Mouse (Mus musculus) E14TG2a.4 (cell line): ENCODE data around the gene Gnai3.

Source experiments
- H3K27me3 ChIP-seq: 2 replicates; pipeline ENCODE4 v1.6.1; 2014; ENCODE audit warnings: low read length, control low read depth; ENCODE audit not compliant: insufficient read depth
- H3K36me3 ChIP-seq: 2 replicates; pipeline ENCODE4 v1.6.1; 2014; ENCODE audit warnings: low read length, control low read depth; ENCODE audit not compliant: insufficient read depth
- H3K4me1 ChIP-seq: replicated peaks from 2 replicates; pipeline ENCODE4 v1.6.1; 2014; ENCODE audit warnings: low read depth, low read length, control low read depth
- H3K4me3 ChIP-seq: replicated peaks from 2 replicates; pipeline ENCODE4 v1.5.1; 2014; ENCODE audit warnings: mild to moderate bottlenecking, low read length
- H3K9me3 ChIP-seq: 2 replicates; pipeline ENCODE4 v1.6.1; 2014; ENCODE audit warnings: low read length, control low read depth
- CTCF ChIP-seq: conservative IDR thresholded peaks from 2 replicates; pipeline ENCODE4 v1.5.1; 2014; ENCODE audit warnings: low read length
- NANOG ChIP-seq: IDR thresholded peaks from 2 replicates; pipeline ENCODE4 v1.6.1; 2014; ENCODE audit warnings: borderline replicate concordance, low read length, mixed read lengths
- POU5F1 ChIP-seq: IDR thresholded peaks from 2 replicates; pipeline ENCODE4 v1.6.1; 2014; ENCODE audit warnings: low read length, borderline replicate concordance

Gnai3 gene

DNA sequence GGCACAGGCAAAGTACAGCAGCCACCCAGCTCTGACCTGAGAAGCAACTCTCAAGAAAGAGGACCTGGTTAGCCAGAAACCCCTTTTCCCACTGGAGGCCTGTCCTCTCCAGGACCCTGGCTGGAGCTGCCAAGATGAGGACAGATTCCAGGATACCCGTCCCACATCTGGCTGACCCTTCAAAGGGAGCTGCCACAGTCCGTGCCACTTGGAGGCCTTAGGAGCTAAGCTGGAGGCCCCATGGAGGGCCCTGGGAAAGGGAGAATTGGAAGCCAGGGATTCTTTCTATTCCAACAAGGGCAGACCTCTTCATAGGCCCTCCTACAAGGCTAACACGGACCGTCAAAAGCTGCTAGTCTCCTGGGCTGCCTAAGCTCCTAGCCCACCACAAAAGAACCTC, 64.3 kb downstream of the Gnai3 start:
- Histone ChIP-seq H3K36me3 (peaks cover 58% of the 10 kb centered on the region), H3K4me1 (peaks cover 62% of the 10 kb centered on the region), H3K9me3 (no peaks in the 10 kb centered on the region), H3K27me3 (no peaks in the 10 kb centered on the region), H3K4me3 (no peak overlapping the region)
- TF ChIP-seq NANOG (no peak), POU5F1 (no peak), CTCF (no peak)

DNA sequence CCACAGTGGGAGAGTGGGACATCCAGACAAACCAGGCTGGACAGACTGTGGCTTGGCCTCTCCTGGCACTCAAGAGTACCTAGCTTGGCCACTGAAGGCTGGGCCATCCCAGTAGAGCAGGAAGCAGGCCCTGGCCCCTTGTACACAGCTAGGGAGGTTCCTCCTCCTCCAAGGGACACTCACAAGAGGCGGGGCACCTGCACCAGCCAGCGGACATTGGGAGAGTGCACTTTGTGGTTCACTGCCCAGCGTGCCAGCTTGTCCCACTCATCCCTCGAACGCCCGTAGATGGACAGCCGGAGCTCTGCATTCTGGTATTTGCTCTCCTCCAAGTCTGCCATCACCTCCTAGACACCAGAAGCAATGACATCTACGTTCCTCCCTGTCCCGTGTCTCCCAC, 69.1 kb downstream of the Gnai3 start:
- H3K27me3 ChIP-seq, result no peaks in the 10 kb centered on the region
- peaks cover 30% of the 10 kb centered on the region for H3K4me1 ChIP-seq
- H3K36me3 ChIP-seq, result peaks cover 84% of the 10 kb centered on the region
- no peak overlapping the region for H3K4me3 ChIP-seq
- TF ChIP-seq CTCF (no peak), NANOG (no peak), POU5F1 (no peak)
- H3K9me3 ChIP-seq, result no peaks in the 10 kb centered on the region

DNA sequence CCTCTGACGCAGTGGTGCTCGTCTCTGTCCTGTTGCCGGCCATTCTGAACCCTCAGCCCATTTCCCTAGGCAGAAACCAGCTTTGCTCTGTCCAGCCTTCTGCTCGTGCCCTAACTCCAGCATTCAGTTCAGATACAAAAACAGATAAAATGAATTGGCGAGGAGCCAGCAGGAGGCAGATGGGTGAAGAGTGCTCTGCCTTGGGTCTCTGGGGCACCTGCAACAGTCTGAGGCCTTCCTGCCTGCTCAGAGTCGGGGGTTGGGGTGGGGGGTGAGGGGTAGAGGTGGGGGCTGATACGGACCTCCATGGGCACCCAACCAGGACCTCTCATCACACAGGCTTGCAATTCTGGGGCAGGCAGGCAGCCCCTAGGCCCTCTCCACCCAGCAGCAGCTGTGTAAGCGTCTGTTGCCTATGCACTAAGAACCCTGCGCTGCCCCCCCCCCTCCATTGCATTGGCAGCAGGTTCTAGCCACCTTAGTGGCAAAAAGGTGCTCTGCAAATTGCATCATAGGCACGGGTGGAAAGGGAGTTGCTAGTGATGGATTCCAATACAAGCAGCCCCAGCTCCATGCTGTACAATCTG, 72.9 kb downstream of the Gnai3 start:
- Histone ChIP-seq H3K4me3 (no peak overlapping the region), H3K4me1 (peaks cover 22% of the 10 kb centered on the region), H3K36me3 (peaks cover 55% of the 10 kb centered on the region), H3K27me3 (no peaks in the 10 kb centered on the region), H3K9me3 (no peaks in the 10 kb centered on the region)
- no peak for TF ChIP-seq CTCF
- TF ChIP-seq POU5F1, result no peak
- TF ChIP-seq NANOG, result no peak

DNA sequence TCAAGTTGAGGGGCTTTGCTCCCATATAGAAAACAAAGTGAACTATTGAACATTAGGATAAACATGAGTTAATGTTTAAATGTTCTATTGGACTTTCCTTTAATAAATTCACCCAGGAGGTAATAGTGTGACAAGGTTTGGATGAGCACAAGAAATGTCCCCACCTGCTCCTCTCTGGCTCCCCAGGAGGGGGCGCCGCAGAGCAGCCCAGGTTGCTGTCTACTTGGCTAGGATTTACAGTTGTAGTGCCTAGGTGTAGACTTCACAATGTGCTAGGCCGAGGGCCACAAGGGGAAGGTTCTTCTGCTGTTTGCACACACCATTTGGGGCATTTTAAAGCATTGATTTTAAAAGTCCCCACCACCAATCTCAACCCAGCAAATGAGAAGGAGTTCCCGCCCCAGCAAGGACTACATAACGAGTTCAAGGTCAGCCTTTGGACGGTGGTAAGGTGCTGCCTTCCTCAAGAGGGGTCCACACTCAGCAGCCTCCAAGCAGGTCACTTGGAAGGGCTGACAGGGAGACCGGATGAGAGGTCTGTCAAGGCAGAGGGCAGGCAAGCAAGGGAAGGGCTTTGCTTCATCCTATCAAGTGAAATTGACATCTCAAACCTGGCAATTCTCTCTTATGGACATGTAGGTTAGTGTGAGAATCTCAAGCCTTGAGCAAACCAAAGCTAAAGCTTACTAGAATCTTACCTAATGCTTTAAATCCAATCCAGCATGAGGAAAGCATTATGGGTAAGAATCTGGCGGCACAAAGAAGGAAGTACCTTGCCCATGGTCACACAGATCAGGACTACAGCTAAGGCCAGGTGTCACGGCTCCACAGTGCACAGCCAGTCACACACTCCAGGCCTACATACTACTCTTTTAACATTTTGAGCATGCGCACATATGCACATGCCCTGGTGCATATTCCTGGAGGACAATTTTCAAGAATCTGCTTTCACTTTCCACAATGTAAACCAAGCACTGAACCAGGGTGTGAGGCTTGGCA, 75.4 kb downstream of the Gnai3 start:
- H3K27me3 ChIP-seq, result no peaks in the 10 kb centered on the region
- H3K4me1 ChIP-seq, result peaks cover 19% of the 10 kb centered on the region
- no peaks in the 10 kb centered on the region for H3K9me3 ChIP-seq
- H3K36me3 ChIP-seq, result peaks cover 30% of the 10 kb centered on the region
- TF ChIP-seq CTCF, result peak; percentile 95
- no peak for TF ChIP-seq POU5F1
- TF ChIP-seq NANOG, result no peak
- no peak overlapping the region for H3K4me3 ChIP-seq

DNA sequence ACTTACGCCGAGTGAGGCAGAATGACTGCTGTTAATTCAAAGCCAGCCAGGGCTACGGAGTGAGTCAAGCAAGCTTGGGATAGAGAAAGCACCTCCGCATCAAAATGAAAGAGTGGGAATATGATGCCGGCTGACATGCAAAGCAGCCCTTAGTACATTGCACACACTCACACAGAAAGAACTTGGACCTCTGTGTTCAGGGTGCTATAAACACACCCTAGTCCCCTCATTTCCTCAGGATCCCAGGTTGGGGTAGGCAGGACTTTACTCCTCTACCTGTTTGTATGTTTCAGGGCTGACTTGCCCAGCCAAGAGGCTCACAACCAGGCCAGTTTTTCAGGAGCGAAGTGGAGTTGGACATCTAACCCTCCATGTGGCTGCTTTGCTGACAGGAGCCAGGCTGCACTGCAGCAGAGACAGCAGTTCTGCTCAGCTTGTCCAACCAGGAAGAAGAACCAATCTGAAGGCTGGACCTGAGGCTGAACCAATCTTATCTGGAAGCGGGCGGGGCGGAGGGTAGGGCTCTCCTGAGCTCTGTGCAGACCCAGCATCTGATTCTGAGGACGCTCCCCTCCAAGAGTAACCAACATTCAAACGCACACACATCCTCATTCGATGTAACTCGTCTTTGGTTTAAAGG, 76.6 kb downstream of the Gnai3 start:
- no peak for TF ChIP-seq CTCF
- TF ChIP-seq POU5F1, result no peak
- no peak for TF ChIP-seq NANOG
- Histone ChIP-seq H3K9me3 (no peaks in the 10 kb centered on the region), H3K4me1 (peaks cover 18% of the 10 kb centered on the region)

DNA sequence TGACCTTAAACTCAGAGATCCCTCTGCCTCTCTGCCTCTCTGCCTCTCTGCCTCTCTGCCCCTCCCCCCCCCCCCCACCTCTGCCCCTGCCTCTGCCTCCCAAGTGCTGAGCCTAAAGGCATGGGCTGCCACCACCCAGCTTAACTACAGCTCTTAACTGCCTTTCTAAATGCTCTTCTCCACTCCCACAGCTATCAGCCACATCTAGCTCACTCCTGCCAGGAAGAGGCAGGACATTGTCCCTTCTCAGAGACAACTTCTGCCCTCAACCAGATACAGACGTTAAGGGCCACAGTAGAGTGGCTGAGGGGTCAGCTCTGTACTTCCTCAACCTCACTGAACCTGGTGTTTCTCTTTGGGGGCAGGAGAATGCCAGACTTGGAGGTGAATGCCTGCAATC, 77.1 kb downstream of the Gnai3 start:
- peaks cover 13% of the 10 kb centered on the region for H3K36me3 ChIP-seq
- H3K27me3 ChIP-seq, result no peaks in the 10 kb centered on the region
- TF ChIP-seq NANOG (no peak), CTCF (no peak), POU5F1 (no peak)
- no peaks in the 10 kb centered on the region for H3K9me3 ChIP-seq
- peaks cover 14% of the 10 kb centered on the region for H3K4me1 ChIP-seq
- H3K4me3 ChIP-seq, result 0 out of 2 replicates have a peak overlapping the region, but pooled peaks have one; percentile 10

More for the DNA sequence above, 76.6 kb downstream of the Gnai3 start:
- Histone ChIP-seq H3K4me3 (0 out of 2 replicates have a peak overlapping the region, but pooled peaks have one; percentile 10), H3K27me3 (no peaks in the 10 kb centered on the region), H3K36me3 (peaks cover 18% of the 10 kb centered on the region)

DNA sequence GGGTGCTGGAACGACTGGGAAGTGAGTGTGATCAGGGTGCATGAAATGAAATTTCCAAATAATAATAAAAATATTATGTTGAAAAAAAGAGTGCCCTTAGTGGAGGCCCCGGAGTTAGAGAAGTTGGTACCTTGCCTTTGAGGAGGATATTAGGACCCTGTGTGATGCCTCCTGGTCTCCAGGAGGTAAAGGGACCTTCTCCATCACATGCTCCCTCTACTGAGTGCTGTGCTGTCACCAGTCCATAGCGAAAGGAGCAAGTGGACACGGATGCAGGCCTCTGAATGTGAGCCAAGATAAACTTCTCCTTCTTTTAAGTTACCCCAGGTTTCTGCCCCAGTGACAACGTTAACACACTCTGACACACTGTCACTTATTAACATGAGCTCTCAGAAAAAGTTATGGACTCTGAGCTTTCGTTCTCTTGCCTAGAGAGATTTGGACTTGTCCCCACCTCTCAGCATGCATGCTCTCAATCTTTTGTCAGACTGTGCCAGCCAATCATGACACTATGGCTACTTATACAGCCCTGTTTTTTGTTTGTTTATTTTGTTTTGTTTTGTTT, 78.5 kb downstream of the Gnai3 start:
- Histone ChIP-seq H3K4me3 (no peak overlapping the region), H3K27me3 (peaks cover 4% of the 10 kb centered on the region; the same call in 1 of the 2 replicates), H3K4me1 (peaks cover 14% of the 10 kb centered on the region), H3K36me3 (peaks cover 7% of the 10 kb centered on the region), H3K9me3 (no peaks in the 10 kb centered on the region)
- TF ChIP-seq POU5F1, result no peak
- no peak for TF ChIP-seq CTCF
- no peak for TF ChIP-seq NANOG

DNA sequence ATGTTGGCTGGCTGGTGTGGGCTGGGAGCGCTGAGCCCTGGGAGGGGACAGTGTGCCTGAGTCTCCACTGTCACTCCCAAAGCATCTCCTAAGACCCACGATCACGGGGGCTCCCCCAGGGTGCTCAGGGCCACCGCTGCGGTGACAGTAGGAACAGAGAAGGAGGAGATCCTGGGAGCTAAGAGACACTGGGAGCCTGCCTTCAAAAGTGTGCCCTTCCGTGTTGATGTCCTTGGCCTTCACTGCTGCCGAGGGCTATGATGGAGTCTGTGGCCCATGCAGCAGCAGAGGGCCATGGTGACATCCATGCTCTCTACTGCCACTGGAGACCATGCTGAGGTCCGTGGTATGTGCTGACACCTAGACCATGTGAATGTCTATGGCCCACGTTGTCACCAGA, 80.4 kb downstream of the Gnai3 start:
- TF ChIP-seq CTCF (no peak), NANOG (no peak), POU5F1 (no peak)
- H3K36me3 ChIP-seq, result no peaks in the 10 kb centered on the region
- no peak overlapping the region for H3K4me3 ChIP-seq
- peaks cover 4% of the 10 kb centered on the region; the same call in 1 of the 2 replicates for H3K27me3 ChIP-seq
- peaks cover 17% of the 10 kb centered on the region for H3K4me1 ChIP-seq
- H3K9me3 ChIP-seq, result no peaks in the 10 kb centered on the region
